Mouse (Mus musculus): ENCODE data around the gene Hmbs. TPM values are rescaled to one million over a fixed set of nuclear protein-coding genes. Genes with fewer than 3 reads are reported as not detected.
A peak's percentile ranks its signal among the peaks of the same experiment; 100 is the strongest.
"Not testable (repeated sequence)": the region's sequence is repeated elsewhere in the genome, so short reads cannot be mapped to it uniquely, and the experiment has no call there.

Hmbs gene
- polyA plus RNA-seq, 1 experiment, result 80.3 TPM

- H3K4me3 ChIP-seq (ENCODE audit: low read depth, low read length), result no peak overlapping the region
- no peak for TF ChIP-seq POLR2A (IDR thresholded peaks at IDR 0.05; ENCODE audit: insufficient read depth, low read length)
- no peak for TF ChIP-seq EP300 (IDR thresholded peaks at IDR 0.05; ENCODE audit: insufficient read depth, low read depth, low read length)
- TF ChIP-seq CTCF (IDR thresholded peaks at IDR 0.05; ENCODE audit: low read depth, low read length), result no peak
- peak overlapping the region; percentile 33; the same call in 1 of the 2 replicates for H3K9ac ChIP-seq (ENCODE audit: low read depth, poor library complexity, severe bottlenecking)
- no peaks in the 10 kb centered on the region for H3K36me3 ChIP-seq (ENCODE audit: control insufficient read depth, insufficient read depth, low read length, poor library complexity, severe bottlenecking)
- no peaks in the 10 kb centered on the region for H3K9me3 ChIP-seq (replicated peaks; ENCODE audit: control insufficient read depth, insufficient read depth, low read length, poor library complexity, severe bottlenecking)
- no peak overlapping the region for H3K27ac ChIP-seq (ENCODE audit: insufficient read depth, low read length)
- no peaks in the 10 kb centered on the region for H3K4me1 ChIP-seq (ENCODE audit: control insufficient read depth, insufficient read depth, low read length)
- H3K27me3 ChIP-seq (ENCODE audit: control insufficient read depth, insufficient read depth, low read length, poor library complexity, severe bottlenecking), result peaks cover 3% of the 10 kb centered on the region; the same call in 1 of the 2 replicates
Observed at GRCm38 (mm10) chr9:44310750-44311135, 33.3 kb downstream of the Hmbs start.

- Histone ChIP-seq H3K9ac (ENCODE audit: low read depth, poor library complexity, severe bottlenecking) (no peak overlapping the region), H3K27me3 (ENCODE audit: control insufficient read depth, insufficient read depth, low read length, poor library complexity, severe bottlenecking) (peaks cover 3% of the 10 kb centered on the region; the same call in 1 of the 2 replicates), H3K4me3 (ENCODE audit: low read depth, low read length) (no peak overlapping the region), H3K4me1 (ENCODE audit: control insufficient read depth, insufficient read depth, low read length) (no peaks in the 10 kb centered on the region), H3K9me3 (replicated peaks; ENCODE audit: control insufficient read depth, insufficient read depth, low read length, poor library complexity, severe bottlenecking) (no peaks in the 10 kb centered on the region), H3K36me3 (ENCODE audit: control insufficient read depth, insufficient read depth, low read length, poor library complexity, severe bottlenecking) (no peaks in the 10 kb centered on the region), H3K27ac (ENCODE audit: insufficient read depth, low read length) (no peak overlapping the region)
- TF ChIP-seq EP300 (IDR thresholded peaks at IDR 0.05; ENCODE audit: insufficient read depth, low read depth, low read length) (no peak), CTCF (IDR thresholded peaks at IDR 0.05; ENCODE audit: low read depth, low read length) (no peak), POLR2A (IDR thresholded peaks at IDR 0.05; ENCODE audit: insufficient read depth, low read length) (no peak)
Observed at GRCm38 (mm10) chr9:44309756-44310155, 34.3 kb downstream of the Hmbs start.

- H3K27ac ChIP-seq (ENCODE audit: insufficient read depth, low read length), result no peak overlapping the region
- H3K27me3 ChIP-seq (ENCODE audit: control insufficient read depth, insufficient read depth, low read length, poor library complexity, severe bottlenecking), result no peaks in the 10 kb centered on the region
- H3K36me3 ChIP-seq (ENCODE audit: control insufficient read depth, insufficient read depth, low read length, poor library complexity, severe bottlenecking), result no peaks in the 10 kb centered on the region
- TF ChIP-seq EP300 (IDR thresholded peaks at IDR 0.05; ENCODE audit: insufficient read depth, low read depth, low read length), result no peak
- TF ChIP-seq CTCF (IDR thresholded peaks at IDR 0.05; ENCODE audit: low read depth, low read length), result no peak
- TF ChIP-seq POLR2A (IDR thresholded peaks at IDR 0.05; ENCODE audit: insufficient read depth, low read length), result no peak
- H3K4me3 ChIP-seq (ENCODE audit: low read depth, low read length), result no peak overlapping the region
- no peaks in the 10 kb centered on the region for H3K4me1 ChIP-seq (ENCODE audit: control insufficient read depth, insufficient read depth, low read length)
- H3K9me3 ChIP-seq (replicated peaks; ENCODE audit: control insufficient read depth, insufficient read depth, low read length, poor library complexity, severe bottlenecking), result no peaks in the 10 kb centered on the region
- no peak overlapping the region for H3K9ac ChIP-seq (ENCODE audit: low read depth, poor library complexity, severe bottlenecking)
Observed at GRCm38 (mm10) chr9:44307248-44307647, 36.8 kb downstream of the Hmbs start.

GRCm38 (mm10) chr9:44306532-44306931, 37.5 kb downstream of the Hmbs start:
- no peaks in the 10 kb centered on the region for H3K9me3 ChIP-seq (replicated peaks; ENCODE audit: control insufficient read depth, insufficient read depth, low read length, poor library complexity, severe bottlenecking)
- H3K36me3 ChIP-seq (ENCODE audit: control insufficient read depth, insufficient read depth, low read length, poor library complexity, severe bottlenecking), result 0 out of 2 replicates have a peak, but pooled peaks cover 2% of the 10 kb centered on the region
- no peak overlapping the region for H3K27ac ChIP-seq (ENCODE audit: insufficient read depth, low read length)
- TF ChIP-seq CTCF (IDR thresholded peaks at IDR 0.05; ENCODE audit: low read depth, low read length) (no peak), POLR2A (IDR thresholded peaks at IDR 0.05; ENCODE audit: insufficient read depth, low read length) (no peak), EP300 (IDR thresholded peaks at IDR 0.05; ENCODE audit: insufficient read depth, low read depth, low read length) (no peak)
- no peaks in the 10 kb centered on the region for H3K27me3 ChIP-seq (ENCODE audit: control insufficient read depth, insufficient read depth, low read length, poor library complexity, severe bottlenecking)
- H3K4me3 ChIP-seq (ENCODE audit: low read depth, low read length), result no peak overlapping the region
- no peak overlapping the region for H3K9ac ChIP-seq (ENCODE audit: low read depth, poor library complexity, severe bottlenecking)
- no peaks in the 10 kb centered on the region for H3K4me1 ChIP-seq (ENCODE audit: control insufficient read depth, insufficient read depth, low read length)

GRCm38 (mm10) chr9:44305466-44306079, 38.5 kb downstream of the Hmbs start, which contains the start of gene Hinfp:
Hinfp (minus strand) TSS chr9:44305671.
- Histone ChIP-seq H3K4me3 (ENCODE audit: low read depth, low read length) (peak within 1 kb of the TSS; percentile 88), H3K27me3 (ENCODE audit: control insufficient read depth, insufficient read depth, low read length, poor library complexity, severe bottlenecking) (no peaks in the 10 kb centered on the region), H3K36me3 (ENCODE audit: control insufficient read depth, insufficient read depth, low read length, poor library complexity, severe bottlenecking) (0 out of 2 replicates have a peak, but pooled peaks cover 2% of the 10 kb centered on the region), H3K4me1 (ENCODE audit: control insufficient read depth, insufficient read depth, low read length) (no peaks in the 10 kb centered on the region), H3K9me3 (replicated peaks; ENCODE audit: control insufficient read depth, insufficient read depth, low read length, poor library complexity, severe bottlenecking) (no peaks in the 10 kb centered on the region), H3K27ac (ENCODE audit: insufficient read depth, low read length) (0 out of 2 replicates have a peak within 1 kb of the TSS, but pooled peaks have one; percentile 13), H3K9ac (ENCODE audit: low read depth, poor library complexity, severe bottlenecking) (peak within 1 kb of the TSS; percentile 92)
- TF ChIP-seq EP300 (IDR thresholded peaks at IDR 0.05; ENCODE audit: insufficient read depth, low read depth, low read length) (peak; percentile 86), POLR2A (IDR thresholded peaks at IDR 0.05; ENCODE audit: insufficient read depth, low read length) (peak; percentile 85), CTCF (IDR thresholded peaks at IDR 0.05; ENCODE audit: low read depth, low read length) (no peak)

GRCm38 (mm10) chr9:44300001-44300400, 44.0 kb downstream of the Hmbs start:
- H3K27ac ChIP-seq (ENCODE audit: insufficient read depth, low read length); H3K9ac ChIP-seq (ENCODE audit: low read depth, poor library complexity, severe bottlenecking); H3K27me3 ChIP-seq (ENCODE audit: control insufficient read depth, insufficient read depth, low read length, poor library complexity, severe bottlenecking); H3K4me1 ChIP-seq (ENCODE audit: control insufficient read depth, insufficient read depth, low read length); H3K9me3 ChIP-seq (replicated peaks; ENCODE audit: control insufficient read depth, insufficient read depth, low read length, poor library complexity, severe bottlenecking); H3K4me3 ChIP-seq (ENCODE audit: low read depth, low read length): not testable (repeated sequence)
- H3K36me3 ChIP-seq (ENCODE audit: control insufficient read depth, insufficient read depth, low read length, poor library complexity, severe bottlenecking), result peaks cover 30% of the 10 kb centered on the region

Data from ES-Bruce4 (cell line).